ENCODE assay signal across 17 mouse cellular contexts in the genomic region with DNA sequence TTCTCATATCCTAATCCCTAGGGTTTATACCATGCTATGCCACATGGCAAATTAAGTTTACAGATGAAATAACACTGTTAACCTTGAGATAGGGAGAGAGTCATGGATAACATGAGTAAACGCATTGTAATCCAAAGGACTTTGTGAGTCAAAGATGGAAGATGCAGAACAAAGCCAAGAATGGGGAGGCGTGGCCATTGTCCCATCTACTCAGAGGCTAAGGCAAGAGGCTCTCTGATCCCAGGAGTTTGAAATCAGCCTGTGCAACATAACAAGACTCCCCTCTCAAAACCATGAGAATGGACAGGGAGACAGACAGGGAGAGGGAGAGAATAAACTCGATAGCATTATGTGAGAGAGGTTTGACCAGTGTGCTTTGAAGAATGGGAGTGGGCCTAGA.
"Had no signal": no experiment of that assay in that cellular context is flagged by ENCODE, and none has a peak within 500 bp of the region (broad histone marks: within the 10 kb centered on the region; RNA-seq: fewer than 3 reads in every experiment).

No protein-coding gene starts in this region.

- DNase-seq: kidney, postnatal 25 days; layer of hippocampus, adult 9-11 months; liver, embryonic 13.5 days; lung, adult 2 months; lung, postnatal 14 days; lung, postnatal 4 days; retina, postnatal 1 day; right cerebral cortex, postnatal 25 days; spleen, adult 18-20 months; thymus, postnatal 25 days had no signal

- H3K9ac ChIP-seq: liver, embryonic 13.5 days; midbrain, embryonic 12.5 days; neural tube, embryonic 13.5 days; stomach, embryonic 15.5 days had no signal

- H3K27me3 ChIP-seq: liver, embryonic 13.5 days; midbrain, embryonic 12.5 days; neural tube, embryonic 13.5 days; stomach, embryonic 15.5 days had no signal

- H3K4me1 ChIP-seq: liver, embryonic 13.5 days; midbrain, embryonic 12.5 days; neural tube, embryonic 13.5 days; stomach, embryonic 15.5 days had no signal

- ATAC-seq: midbrain, embryonic 16.5 days had no signal

- H3K9me3 ChIP-seq: liver, embryonic 13.5 days; midbrain, embryonic 12.5 days; neural tube, embryonic 13.5 days; stomach, embryonic 15.5 days had no signal

- H3K27ac ChIP-seq: kidney, postnatal 0 days; layer of hippocampus, adult 2 months; liver, embryonic 13.5 days; midbrain, embryonic 12.5 days; neural tube, embryonic 13.5 days; stomach, embryonic 15.5 days had no signal

- H3K4me2 ChIP-seq: liver, embryonic 13.5 days; midbrain, embryonic 12.5 days; neural tube, embryonic 13.5 days; stomach, embryonic 15.5 days had no signal

- H3K4me3 ChIP-seq: layer of hippocampus, adult 2 months; liver, embryonic 13.5 days; midbrain, embryonic 12.5 days; myocyte; neural tube, embryonic 13.5 days; stomach, embryonic 15.5 days had no signal

- H3K36me3 ChIP-seq: liver, embryonic 13.5 days; midbrain, embryonic 12.5 days; neural tube, embryonic 13.5 days; stomach, embryonic 15.5 days had no signal
